Mouse (Mus musculus): Measurements from ENCODE around the gene Rhbdl1.
A peak's percentile ranks its signal among the peaks of the same experiment; 100 is the strongest.

The Rhbdl1 gene

DNA sequence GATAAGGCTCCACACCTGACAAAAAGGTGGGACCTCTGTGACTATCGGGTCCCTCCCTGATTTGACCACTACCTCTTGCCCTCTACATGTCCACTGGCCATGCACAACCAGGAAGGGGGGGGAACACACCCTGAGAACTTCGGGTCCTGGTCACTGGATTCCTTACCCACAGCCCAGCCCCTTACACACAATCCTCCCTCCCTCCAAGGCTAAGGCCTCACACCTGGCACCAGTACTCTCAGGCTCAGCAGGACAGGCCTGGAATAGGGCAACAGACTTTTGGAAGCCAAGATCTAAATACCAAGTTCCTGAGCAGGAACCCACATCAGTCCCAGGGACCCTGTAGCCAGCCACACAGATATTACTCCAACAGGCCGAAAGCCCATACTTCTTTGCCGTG, 1.8 kb upstream of the Rhbdl1 start:
- DNase-seq = no peak

GRCm38 (mm10) chr17:25837533-25837932, 438 bp upstream of the Rhbdl1 start:
- no peak for DNase-seq

DNA sequence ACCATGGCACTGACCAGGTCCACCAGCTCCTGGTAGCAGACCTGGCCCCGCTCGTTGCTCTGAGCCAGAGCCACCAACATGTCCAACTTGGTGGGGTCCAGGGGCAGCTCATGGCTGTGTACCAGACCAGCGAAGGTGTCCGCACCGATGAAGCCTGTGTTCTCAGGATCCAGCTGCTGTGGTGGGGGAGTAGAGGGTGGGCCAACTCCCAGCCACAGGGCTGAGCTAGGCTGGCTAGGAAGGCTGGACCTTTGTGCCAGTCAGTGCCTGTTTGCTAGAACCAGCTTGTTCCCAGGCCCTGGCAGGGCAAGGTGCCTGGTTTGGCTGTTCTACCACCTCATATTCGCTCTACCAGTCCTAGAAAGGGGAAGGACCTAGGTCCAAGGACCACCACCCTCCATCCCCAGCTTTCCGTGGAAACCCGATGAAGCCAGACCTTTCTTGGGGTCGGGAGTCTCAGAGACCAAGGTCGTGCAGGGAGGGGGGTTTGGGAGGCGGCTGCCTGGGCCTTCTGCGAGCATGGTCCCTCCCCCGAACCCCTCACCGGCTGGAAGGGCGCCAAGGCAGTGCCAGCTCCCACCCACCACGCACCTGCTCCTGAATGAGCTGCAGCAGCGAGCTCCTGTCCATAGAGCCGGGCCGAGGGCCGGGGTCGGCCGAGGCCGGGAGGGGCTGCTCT, 559 bp downstream of the Rhbdl1 start:
- DNase-seq = no peak

GRCm38 (mm10) chr17:25835816-25836215, 1.3 kb downstream of the Rhbdl1 start:
- no peak for DNase-seq

GRCm38 (mm10) chr17:25835301-25835700, 1.8 kb downstream of the Rhbdl1 start:
- DNase-seq = no peak

DNA sequence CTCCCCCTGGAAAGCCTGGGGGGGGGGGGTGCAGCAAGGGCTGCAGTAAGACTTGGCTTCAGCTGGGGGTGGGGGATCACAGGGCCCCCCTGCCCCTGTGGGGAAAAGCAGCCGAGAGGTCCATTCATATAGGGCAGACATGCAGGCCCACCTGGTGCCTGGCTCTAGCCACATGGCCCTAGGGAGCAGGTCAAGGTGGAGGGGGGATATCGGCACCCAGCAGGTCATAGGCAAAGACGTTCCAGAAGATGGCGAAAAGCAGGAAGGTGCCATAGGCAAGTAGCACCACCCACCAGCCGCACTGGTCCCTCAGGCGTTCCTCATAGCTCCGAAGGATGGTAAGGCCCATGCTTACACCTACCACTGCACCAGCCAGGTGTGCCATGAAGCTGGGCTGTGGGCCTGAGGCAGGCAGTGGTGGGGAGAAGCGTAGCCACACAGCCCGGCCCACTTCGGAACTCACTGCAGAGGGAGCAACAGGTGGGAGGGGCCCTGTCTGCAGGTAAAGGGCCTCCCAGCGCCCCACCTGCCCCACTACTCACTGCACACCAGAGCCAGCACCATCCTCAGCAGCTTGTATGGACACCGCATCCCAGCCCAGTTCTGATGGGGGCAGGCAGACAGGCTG, 2.4 kb downstream of the Rhbdl1 start:
- no peak for DNase-seq

DNA sequence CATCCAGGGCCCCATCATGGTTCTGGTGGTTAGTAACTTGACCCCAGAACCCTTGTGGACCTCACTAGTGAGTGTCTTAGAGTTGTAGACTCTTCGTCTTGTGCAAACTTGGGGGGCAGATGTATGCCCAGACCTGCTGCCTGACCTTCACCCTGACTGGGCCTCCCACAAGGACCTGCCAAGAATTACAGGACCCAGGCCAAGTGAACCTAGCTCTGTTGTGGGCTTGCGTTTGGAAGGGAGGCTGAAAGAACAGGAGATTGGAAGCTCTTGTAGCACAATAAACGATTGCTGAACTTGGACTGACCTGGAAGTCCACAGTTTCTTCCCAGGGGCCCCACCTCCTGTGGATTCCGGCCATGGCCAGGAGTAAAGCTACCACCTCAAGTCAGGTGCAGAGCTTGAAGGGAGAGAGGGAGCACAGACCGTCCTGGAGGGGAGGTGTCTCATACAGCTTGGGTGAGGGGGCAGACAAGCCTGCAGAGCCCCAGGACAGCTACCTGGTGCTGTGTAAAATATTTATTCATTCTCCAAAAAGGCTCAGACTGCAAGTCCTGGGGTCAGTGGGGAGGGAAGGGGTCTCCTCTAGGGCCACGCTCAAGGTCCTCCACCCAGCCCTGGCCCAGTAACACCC, 3.0 kb downstream of the Rhbdl1 start:
- no peak for DNase-seq

- peak; percentile 78 for DNase-seq
Observed at GRCm38 (mm10) chr17:25833291-25833663, 3.8 kb downstream of the Rhbdl1 start, which contains the start of gene Stub1. Gene Stub1 (minus strand): TSS chr17:25833404.

- DNase-seq = peak; percentile 96
Observed at GRCm38 (mm10) chr17:25832436-25833290, 4.4 kb downstream of the Rhbdl1 start.

DNA sequence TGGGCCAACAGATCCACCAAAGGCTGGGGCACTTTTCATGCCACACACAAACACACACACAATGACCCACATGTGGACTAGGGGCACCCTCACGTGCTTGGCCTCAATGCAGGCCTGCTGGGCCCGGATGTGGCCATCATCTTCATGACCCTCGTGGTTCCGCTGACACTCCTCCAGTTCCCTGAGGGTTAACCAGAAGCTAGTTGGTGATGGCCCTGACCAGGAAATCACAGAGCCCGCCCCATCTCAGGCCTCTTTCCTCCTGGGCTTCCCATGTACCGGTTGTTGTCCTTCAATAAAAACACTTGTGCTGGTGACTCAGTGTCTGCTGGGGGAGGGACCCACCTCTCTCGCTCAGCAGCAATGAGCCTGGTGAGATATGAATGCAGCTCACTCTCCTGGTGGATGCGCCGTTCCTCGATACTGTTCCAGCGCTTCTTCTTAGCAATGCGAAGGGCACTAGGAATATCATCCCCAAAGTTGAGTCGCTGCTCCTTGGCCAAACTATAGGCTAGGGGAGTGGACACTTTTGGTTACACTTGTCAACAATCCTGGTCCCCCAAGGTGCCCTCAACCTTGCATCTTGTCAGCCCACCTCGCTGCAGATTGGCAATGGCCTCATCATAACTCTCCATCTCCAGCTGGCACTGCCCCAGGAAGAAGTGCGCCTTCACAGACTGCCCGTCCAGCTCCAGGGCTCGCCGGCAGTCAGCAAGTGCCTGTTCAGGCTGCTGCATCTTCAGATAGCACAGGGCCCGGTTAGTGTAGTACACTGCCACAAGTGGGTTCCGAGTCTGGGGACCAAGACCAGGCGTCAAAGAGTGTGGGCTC, 5.4 kb downstream of the Rhbdl1 start:
- no peak for DNase-seq

DNA sequence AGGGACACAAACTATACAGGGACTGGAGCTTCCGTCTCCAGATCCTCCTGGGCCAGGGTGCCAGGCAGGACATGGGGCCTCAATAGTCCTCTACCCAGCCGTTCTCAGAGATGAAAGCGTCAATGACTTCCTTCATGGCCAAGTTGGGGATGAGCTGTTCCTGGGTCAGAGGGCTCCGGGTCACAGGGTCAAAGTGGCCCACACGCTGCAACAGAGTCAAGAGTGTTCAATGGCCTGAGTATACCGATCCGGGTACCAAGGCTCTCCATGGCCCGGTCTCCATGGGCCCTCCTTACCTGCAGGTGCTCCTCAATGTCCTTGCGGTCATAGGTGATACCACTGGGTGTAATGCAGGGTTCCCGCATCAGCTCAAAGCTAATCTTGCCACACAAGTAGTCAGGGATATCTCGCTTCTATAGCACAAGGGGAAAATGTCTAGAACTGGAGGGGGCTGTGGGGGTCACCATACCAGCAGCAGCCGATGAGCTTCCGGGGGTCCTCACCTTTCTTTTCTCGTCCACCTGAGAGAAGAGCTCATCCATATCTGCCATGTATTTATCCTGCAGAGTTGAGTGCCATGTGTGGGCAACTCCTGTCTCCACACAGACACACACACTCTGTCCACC, 6.2 kb downstream of the Rhbdl1 start:
- no peak for DNase-seq

GRCm38 (mm10) chr17:25830200-25830753, 6.8 kb downstream of the Rhbdl1 start:
- DNase-seq = no peak

DNA sequence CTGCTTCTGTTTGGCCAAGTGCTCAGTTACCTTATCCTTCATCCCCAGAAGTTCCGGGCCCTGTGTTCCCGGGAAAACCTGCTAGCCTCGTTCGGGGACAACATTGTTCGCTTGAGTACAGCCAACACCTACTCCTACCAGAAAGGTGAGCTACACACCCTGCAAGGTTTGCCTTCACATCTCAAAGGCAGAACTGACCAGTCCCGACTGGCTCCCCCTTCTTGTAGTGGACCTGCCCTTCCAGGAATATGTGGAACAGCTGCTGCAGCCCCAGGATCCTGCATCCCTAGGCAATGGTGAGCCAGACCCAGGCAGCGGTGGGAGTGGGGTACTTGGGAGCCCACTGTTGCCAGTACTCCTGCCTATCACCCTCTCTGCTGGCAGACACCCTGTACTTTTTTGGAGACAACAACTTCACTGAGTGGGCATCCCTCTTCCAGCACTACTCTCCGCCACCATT, 7.5 kb downstream of the Rhbdl1 start:
- DNase-seq = no peak

GRCm38 (mm10) chr17:25828712-25829557, 8.2 kb downstream of the Rhbdl1 start, which contains the start of gene Jmjd8:
Gene Jmjd8 (plus strand): TSS chr17:25828867.
- peak; percentile 78 for DNase-seq

DNA sequence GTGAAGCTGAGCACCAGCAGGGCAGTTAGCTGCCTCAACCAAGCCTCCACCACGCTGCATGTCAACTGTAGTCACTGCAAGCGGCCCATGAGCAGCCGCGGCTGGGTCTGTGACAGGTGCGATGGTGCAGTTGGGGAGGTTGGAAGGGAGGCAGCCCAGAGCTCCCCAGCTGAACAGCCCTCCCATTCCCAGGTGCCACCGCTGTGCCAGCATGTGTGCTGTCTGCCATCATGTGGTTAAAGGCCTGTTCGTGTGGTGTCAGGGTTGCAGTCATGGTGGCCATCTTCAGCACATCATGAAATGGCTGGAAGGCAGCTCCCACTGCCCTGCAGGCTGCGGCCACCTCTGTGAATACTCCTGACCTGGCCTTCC, 8.9 kb downstream of the Rhbdl1 start:
- DNase-seq = no peak

DNA sequence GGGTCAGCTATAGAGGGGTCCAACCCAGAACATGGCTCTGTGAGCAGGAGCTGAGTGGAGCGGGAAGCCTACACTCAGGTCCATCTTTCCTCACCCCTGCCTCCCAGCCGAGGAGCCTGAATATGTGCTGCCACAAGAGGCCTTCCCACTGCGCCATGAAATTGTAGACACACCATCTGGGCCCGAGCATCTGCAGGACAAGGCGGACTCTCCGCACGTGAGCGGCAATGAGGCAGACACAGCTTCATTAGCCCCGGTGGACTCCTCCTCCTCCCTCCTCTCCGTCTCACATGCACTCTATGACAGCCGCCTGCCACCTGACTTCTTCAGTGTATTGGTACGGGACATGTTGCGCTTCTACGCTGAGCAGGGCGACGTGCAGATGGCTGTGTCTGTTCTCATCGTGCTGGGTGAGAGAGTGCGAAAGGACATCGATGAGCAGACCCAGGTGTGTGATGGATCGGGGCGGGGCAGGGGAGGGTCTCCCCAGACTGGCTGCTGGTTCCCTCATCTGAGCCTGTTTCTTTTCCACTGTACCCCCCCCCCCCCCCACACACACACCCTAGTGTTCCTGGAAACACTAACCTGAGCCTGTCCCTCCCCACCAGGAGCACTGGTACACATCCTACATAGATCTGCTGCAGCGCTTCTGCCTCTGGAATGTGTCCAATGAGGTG, 9.4 kb downstream of the Rhbdl1 start:
- DNase-seq = no peak

DNA sequence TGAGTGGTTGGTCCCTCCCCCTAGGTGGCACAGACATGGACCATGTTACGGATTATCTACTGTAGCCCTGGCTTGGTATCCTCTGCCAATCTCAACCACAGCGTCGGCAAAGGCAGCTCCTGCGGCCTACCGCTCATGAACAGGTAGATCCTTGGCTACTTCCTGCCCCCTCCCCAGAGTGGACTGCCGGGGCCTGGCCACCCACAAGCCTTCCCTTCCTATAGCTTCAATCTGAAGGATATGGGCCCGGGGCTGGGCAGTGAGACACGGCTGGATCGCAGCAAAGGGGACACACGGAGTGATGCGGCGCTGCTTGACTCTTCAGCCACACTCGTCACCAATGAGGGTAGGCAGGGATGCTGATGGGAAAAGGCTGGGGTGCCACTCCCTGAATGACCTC, 10.1 kb downstream of the Rhbdl1 start:
- DNase-seq = no peak

GRCm38 (mm10) chr17:25825984-25826570, 11.0 kb downstream of the Rhbdl1 start:
- no peak for DNase-seq

DNA sequence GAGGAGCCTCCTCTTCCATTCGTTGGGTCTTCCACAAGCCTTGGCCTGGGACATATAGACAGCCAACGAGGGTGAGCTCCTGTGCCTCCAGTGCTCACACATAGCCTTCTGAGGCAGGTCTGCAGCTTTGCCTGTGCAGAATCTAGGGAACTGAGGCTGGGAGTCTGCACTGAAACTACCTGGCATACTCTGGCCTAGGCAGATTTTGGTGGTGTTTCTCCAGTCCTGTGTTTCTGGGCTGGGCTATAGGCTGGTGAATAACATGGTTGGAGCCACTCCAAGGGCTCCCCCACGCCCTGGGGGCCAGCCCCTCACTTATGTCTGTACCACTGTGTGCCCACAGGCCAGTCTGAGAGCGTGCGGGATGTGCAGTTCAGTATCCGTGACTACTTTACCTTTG, 11.8 kb downstream of the Rhbdl1 start:
- DNase-seq = no peak
